Mouse (Mus musculus): ENCODE data around the gene Akt1s1. TPM values are rescaled to one million over a fixed set of nuclear protein-coding genes. Genes with fewer than 3 reads are reported as not detected.
"Not testable (repeated sequence)": the region's sequence is repeated elsewhere in the genome, so short reads cannot be mapped to it uniquely, and the experiment has no call there.

Gene Akt1s1
- polyA plus RNA-seq, 1 experiment from 2014 or later = 99.1 TPM

GRCm38 (mm10) chr7:44867010-44867702, 18.4 kb downstream of the Akt1s1 start:
- Histone ChIP-seq H3K36me3 (peaks cover 29% of the 10 kb centered on the region), H3K9ac (peak overlapping the region; percentile 98), H3K27ac (replicated peaks) (peak overlapping the region; percentile 98), H3K4me2 (peak overlapping the region; percentile 86), H3K9me3 (no peaks in the 10 kb centered on the region), H3K4me3 (peak overlapping the region; percentile 83), H3K27me3 (no peaks in the 10 kb centered on the region), H3K4me1 (replicated peaks) (peaks cover 56% of the 10 kb centered on the region)
- WGBS = 76% methylated on average over 19 of the region's 19 CpGs
- ATAC-seq (ENCODE audit: low FRiP score, low read depth) = no peak

DNA sequence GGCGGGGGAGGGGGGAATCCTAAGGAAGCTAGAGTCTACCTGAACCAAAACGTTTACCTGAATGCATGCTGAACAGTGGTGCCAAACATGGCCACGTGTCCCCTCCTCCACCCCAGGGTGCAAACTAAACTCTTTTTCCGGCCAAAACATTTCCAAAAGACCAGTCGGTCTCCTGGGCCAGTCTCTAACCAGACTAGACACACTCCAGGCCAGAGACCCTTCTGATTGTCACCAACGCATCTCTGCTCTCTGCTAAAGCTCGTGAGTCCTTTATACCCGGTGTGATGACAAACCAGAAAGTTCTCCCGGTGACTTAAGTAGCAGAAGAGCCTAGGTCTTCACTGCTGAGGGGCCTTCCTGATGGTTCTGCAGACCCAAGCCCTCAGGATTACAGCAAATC, 19.0 kb downstream of the Akt1s1 start:
- Histone ChIP-seq H3K9ac (peak overlapping the region; percentile 98), H3K27ac (replicated peaks) (0 out of 2 replicates have a peak overlapping the region, but pooled peaks have one; percentile 98), H3K27me3 (no peaks in the 10 kb centered on the region), H3K4me1 (replicated peaks) (peaks cover 56% of the 10 kb centered on the region), H3K4me2 (peak overlapping the region; percentile 86), H3K4me3 (peak overlapping the region; percentile 83), H3K9me3 (no peaks in the 10 kb centered on the region), H3K36me3 (peaks cover 22% of the 10 kb centered on the region)
- ATAC-seq (ENCODE audit: low FRiP score, low read depth) = no peak
- WGBS = 45% methylated on average over 9 of the region's 9 CpGs

DNA sequence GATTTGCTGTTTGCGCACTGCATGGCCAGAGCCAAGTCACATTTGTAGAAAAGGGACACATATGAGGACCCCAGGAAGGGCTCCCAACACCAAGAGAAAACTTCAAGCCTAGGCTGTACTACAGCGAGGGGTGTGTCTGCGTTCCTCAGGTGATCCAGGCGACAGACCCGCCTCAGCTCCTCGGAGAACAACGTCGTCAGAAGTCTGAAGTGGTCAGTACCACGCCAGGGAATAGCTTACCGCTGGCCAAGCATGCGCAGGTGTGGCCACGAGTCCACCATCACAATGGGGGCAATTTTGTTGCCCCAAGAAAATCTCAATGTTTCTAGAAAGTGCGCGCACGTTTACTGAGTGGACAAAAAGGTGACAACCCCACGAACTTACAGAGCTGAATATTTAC, 19.7 kb downstream of the Akt1s1 start:
- Histone ChIP-seq H3K4me1 (replicated peaks) (peaks cover 56% of the 10 kb centered on the region), H3K9me3 (no peaks in the 10 kb centered on the region), H3K36me3 (peaks cover 16% of the 10 kb centered on the region), H3K27me3 (no peaks in the 10 kb centered on the region), H3K4me2 (peak overlapping the region; percentile 86), H3K9ac (peak overlapping the region; percentile 98), H3K27ac (replicated peaks) (peak overlapping the region; percentile 98), H3K4me3 (peak overlapping the region; percentile 83)
- ATAC-seq (ENCODE audit: low FRiP score, low read depth) = no peak
- 7% methylated on average over 16 of the region's 16 CpGs for WGBS

DNA sequence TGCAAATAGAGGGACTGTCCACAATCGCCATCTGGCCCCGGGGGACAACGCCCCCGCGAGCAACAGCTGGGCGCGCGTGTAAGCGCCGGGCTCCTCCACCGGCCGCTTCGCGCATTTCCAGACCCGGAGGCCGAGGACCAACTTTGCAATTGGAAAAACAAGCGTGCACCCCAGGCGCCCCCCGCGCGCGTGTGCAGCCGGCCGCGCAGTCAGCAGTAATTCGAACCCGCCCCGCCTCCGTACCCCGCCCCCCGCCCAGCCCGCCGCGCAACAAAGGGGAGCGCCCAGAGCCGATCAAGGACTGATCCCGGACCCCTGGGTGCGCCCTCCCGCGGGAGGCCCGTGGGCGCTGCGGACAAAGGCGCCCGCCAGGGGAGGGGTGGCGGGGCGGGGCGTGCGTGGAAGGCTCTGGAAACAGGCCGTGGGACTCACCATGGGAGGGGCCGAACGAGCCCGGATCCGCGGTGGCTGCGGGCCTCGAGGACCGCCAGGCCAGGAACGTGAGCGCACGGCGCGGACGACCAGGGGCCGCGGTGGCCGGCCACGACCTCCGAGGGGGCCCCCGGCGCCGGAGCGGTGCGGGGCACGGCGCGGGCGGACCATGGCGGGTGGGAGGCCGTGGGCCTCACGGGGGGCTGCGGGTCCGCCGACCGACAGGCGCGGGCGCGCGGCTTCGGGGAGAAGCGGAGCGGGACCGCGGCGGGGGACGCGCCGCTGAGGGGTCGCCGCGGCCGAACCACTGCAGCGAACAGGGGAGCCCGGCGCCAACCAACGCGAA, 20.3 kb downstream of the Akt1s1 start:
- H3K27ac ChIP-seq (replicated peaks) = peak overlapping the region; percentile 98
- H3K9ac ChIP-seq = peak overlapping the region; percentile 98
- H3K4me1 ChIP-seq (replicated peaks) = peaks cover 52% of the 10 kb centered on the region

GRCm38 (mm10) chr7:44869697-44870528, 21.1 kb downstream of the Akt1s1 start, which contains the start of gene Ptov1:
Gene Ptov1 (minus strand): TSS chr7:44869788.
- peak; percentile 96 for ATAC-seq (ENCODE audit: low FRiP score, low read depth)
- Histone ChIP-seq H3K9ac (peak within 1 kb of the TSS; percentile 98), H3K4me3 (peak within 1 kb of the TSS; percentile 83), H3K9me3 (no peaks in the 10 kb centered on the region), H3K27me3 (no peaks in the 10 kb centered on the region), H3K27ac (replicated peaks) (peak within 1 kb of the TSS; percentile 98), H3K36me3 (0 out of 2 replicates have a peak, but pooled peaks cover 3% of the 10 kb centered on the region), H3K4me1 (replicated peaks) (peaks cover 44% of the 10 kb centered on the region), H3K4me2 (peak within 1 kb of the TSS; percentile 86)
- WGBS = 10% methylated on average over 29 of the region's 29 CpGs

More for the DNA sequence above, 20.3 kb downstream of the Akt1s1 start:
- H3K27me3 ChIP-seq = no peaks in the 10 kb centered on the region
- ATAC-seq (ENCODE audit: low FRiP score, low read depth) = peak; percentile 5
- under 1% methylated on average over 81 of the region's 108 CpGs for WGBS
- H3K4me2 ChIP-seq = peak overlapping the region; percentile 86
- peak overlapping the region; percentile 83 for H3K4me3 ChIP-seq
- no peaks in the 10 kb centered on the region for H3K9me3 ChIP-seq
- peaks cover 9% of the 10 kb centered on the region for H3K36me3 ChIP-seq

DNA sequence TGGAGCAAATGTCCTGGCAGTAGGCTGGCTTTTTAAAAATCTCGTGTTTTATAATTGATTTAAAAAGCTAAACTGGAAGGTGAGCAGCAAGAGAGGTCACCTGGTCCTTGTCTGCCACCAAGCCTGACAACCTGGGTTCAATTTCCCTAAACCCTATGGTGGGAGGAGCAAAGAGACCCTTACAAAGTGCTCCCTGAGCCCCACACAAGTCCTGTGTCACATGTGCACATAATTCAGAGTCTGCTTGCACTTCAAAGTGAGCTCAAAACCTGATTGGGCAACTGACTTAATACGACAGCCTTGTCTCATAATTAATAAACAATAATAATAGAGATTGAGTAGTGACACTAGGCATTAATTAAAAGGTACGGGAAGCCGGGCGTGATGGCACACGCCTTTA, 21.8 kb downstream of the Akt1s1 start:
- 85% methylated on average over 6 of the region's 6 CpGs for WGBS
- Histone ChIP-seq H3K4me3 (peak overlapping the region; percentile 83), H3K27me3 (no peaks in the 10 kb centered on the region), H3K4me1 (replicated peaks) (peaks cover 37% of the 10 kb centered on the region), H3K4me2 (peak overlapping the region; percentile 86), H3K9me3 (no peaks in the 10 kb centered on the region), H3K27ac (replicated peaks) (peak overlapping the region; percentile 98), H3K9ac (peak overlapping the region; percentile 46), H3K36me3 (0 out of 2 replicates have a peak, but pooled peaks cover 2% of the 10 kb centered on the region)
- no peak for ATAC-seq (ENCODE audit: low FRiP score, low read depth)

DNA sequence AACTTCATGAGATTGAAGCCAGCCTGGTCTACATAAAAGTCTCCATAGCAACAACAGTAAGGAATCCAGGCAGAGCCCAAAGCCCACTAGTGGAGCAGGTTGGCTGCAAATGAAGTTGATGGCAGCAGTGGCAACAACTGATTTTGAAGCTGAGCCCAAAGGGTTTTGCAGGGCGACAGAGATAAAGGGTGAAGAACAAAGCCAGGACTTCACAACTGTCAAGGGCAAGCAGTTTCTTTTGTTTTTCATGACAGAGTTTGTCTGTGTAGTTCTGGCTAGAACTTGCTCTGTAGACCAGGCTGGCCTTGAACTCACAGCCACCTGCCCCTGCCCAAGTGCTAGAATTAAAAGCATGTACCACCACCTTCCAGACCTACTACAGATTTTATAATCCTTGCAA, 22.4 kb downstream of the Akt1s1 start:
- H3K4me1 ChIP-seq (replicated peaks) = peaks cover 32% of the 10 kb centered on the region
- ATAC-seq (ENCODE audit: low FRiP score, low read depth) = no peak
- no peak overlapping the region for H3K4me2 ChIP-seq
- H3K36me3 ChIP-seq = 0 out of 2 replicates have a peak, but pooled peaks cover 2% of the 10 kb centered on the region
- no peak overlapping the region for H3K27ac ChIP-seq (replicated peaks)
- no peaks in the 10 kb centered on the region for H3K9me3 ChIP-seq
- WGBS = 11% methylated on average over 1 of the region's 1 CpGs
- H3K27me3 ChIP-seq = no peaks in the 10 kb centered on the region
- H3K9ac ChIP-seq = no peak overlapping the region
- no peak overlapping the region for H3K4me3 ChIP-seq

- not testable (repeated sequence) for H3K27me3 ChIP-seq; H3K4me2 ChIP-seq; H3K27ac ChIP-seq (replicated peaks); H3K36me3 ChIP-seq; H3K9ac ChIP-seq; ATAC-seq (ENCODE audit: low FRiP score, low read depth); H3K4me3 ChIP-seq; H3K9me3 ChIP-seq
- WGBS = 95% methylated on average over 2 of the region's 2 CpGs
- H3K4me1 ChIP-seq (replicated peaks) = peaks cover 26% of the 10 kb centered on the region
Measured at GRCm38 (mm10) chr7:44871774-44872173, 23.0 kb downstream of the Akt1s1 start.

GRCm38 (mm10) chr7:44877833-44878232, 29.0 kb downstream of the Akt1s1 start:
- Histone ChIP-seq H3K4me1 (replicated peaks) (no peaks in the 10 kb centered on the region), H3K4me3 (no peak overlapping the region), H3K27me3 (no peaks in the 10 kb centered on the region), H3K27ac (replicated peaks) (no peak overlapping the region), H3K4me2 (no peak overlapping the region), H3K36me3 (peaks cover 63% of the 10 kb centered on the region), H3K9me3 (no peaks in the 10 kb centered on the region), H3K9ac (no peak overlapping the region)
- ATAC-seq (ENCODE audit: low FRiP score, low read depth) = no peak
- 87% methylated on average over 14 of the region's 14 CpGs for WGBS

- 93% methylated on average over 3 of the region's 3 CpGs for WGBS
- ATAC-seq (ENCODE audit: low FRiP score, low read depth) = no peak
- Histone ChIP-seq H3K4me3 (no peak overlapping the region), H3K4me2 (no peak overlapping the region), H3K4me1 (replicated peaks) (no peaks in the 10 kb centered on the region), H3K27me3 (no peaks in the 10 kb centered on the region), H3K9me3 (no peaks in the 10 kb centered on the region), H3K36me3 (peaks cover 65% of the 10 kb centered on the region), H3K9ac (no peak overlapping the region), H3K27ac (replicated peaks) (no peak overlapping the region)
Measured at GRCm38 (mm10) chr7:44883036-44883435, 34.2 kb downstream of the Akt1s1 start.

DNA sequence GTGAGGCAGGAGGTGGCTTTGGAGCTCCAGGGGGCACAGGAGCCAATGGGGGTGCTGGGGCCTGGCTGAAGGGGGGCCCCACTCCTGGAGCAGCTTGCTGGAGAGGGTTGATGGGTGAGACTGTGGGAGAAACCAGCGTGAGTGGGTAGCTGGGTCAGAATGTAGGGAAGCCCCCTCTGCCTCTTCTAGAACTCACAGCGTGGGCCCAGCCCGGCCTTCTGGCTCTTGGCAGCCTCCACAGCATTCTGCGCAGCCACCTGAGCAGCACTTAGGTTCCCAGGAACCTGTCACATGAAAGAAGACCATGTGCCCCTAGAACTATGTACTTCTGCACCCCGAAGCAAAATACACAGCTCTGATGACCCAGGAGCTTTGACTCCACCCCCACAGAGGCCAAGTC, 35.8 kb downstream of the Akt1s1 start:
- H3K36me3 ChIP-seq = peaks cover 55% of the 10 kb centered on the region
- ATAC-seq (ENCODE audit: low FRiP score, low read depth) = no peak
- 95% methylated on average over 5 of the region's 5 CpGs for WGBS

More for the DNA sequence above, 35.8 kb downstream of the Akt1s1 start:
- Histone ChIP-seq H3K9me3 (no peaks in the 10 kb centered on the region), H3K4me2 (no peak overlapping the region), H3K4me3 (no peak overlapping the region), H3K27me3 (no peaks in the 10 kb centered on the region), H3K9ac (no peak overlapping the region), H3K4me1 (replicated peaks) (peaks cover 14% of the 10 kb centered on the region), H3K27ac (replicated peaks) (no peak overlapping the region)

All from hindbrain, embryonic 15.5 days (tissue).